Mouse (Mus musculus) layer of hippocampus, postnatal 14 days (tissue): ENCODE results near the gene Clrn1. TPM values are rescaled to one million over a fixed set of nuclear protein-coding genes. Genes with fewer than 3 reads are reported as not detected.

Source experiments
- DNase-seq, 2 experiments: peaks; one replicate each; pipeline ENCODE4 v3.0.0; 2021 to 2022; ENCODE audit warnings: low spot score in 2 of 2, mixed read lengths in 1 of 2
- total RNA-seq, 2 experiments: library from RNA; stranded (reverse); gene quantifications; 2 replicates each; pipeline ENCODE4 v1.2.3; 2021

Clrn1 gene
- total RNA-seq, 2 experiments from 2014 or later: 3.0 to 3.1 TPM

DNA sequence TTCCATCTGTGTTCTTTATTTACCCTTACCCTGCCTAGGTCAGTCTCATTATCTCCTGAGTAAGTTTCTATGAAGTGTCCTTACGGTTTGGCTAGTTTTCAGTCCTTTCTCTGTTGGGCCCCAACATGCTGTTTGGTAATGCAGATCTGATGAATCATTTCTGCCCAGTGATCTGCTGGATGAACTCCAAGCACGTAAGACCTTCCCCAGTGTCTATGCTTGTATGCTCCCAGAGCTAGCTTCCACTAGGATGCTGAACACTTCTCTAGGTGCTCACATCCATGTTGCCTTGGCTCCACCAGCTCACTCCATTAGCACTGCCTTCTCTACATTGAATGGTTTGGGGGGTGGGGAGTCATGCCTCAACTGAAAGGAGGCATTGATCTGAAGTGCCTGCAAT is 52.3 kb downstream of the Clrn1 start:
- no peak for DNase-seq

- DNase-seq: no peak
Observed at GRCm38 (mm10) chr3:58831586-58831985, 53.6 kb downstream of the Clrn1 start.

DNA sequence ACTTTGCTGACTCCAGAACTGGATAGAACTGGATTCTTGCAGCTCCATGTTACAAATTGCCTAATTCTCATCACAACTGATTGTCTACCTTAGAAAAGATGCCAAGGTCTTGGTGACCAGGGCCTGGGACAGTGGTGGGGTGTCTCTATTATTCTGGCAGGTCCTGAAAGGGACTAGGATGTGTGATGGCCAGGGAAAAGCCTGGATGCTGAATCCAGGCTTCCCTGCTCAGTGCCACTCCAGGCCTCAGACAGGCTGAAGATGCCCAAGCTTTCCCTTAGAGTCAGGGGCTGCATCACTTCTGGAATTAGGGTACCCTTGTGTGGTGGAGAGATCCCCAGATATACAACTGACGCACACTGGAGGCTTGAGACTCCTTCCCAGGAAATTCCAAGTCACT is 55.2 kb downstream of the Clrn1 start:
- no peak for DNase-seq

DNA sequence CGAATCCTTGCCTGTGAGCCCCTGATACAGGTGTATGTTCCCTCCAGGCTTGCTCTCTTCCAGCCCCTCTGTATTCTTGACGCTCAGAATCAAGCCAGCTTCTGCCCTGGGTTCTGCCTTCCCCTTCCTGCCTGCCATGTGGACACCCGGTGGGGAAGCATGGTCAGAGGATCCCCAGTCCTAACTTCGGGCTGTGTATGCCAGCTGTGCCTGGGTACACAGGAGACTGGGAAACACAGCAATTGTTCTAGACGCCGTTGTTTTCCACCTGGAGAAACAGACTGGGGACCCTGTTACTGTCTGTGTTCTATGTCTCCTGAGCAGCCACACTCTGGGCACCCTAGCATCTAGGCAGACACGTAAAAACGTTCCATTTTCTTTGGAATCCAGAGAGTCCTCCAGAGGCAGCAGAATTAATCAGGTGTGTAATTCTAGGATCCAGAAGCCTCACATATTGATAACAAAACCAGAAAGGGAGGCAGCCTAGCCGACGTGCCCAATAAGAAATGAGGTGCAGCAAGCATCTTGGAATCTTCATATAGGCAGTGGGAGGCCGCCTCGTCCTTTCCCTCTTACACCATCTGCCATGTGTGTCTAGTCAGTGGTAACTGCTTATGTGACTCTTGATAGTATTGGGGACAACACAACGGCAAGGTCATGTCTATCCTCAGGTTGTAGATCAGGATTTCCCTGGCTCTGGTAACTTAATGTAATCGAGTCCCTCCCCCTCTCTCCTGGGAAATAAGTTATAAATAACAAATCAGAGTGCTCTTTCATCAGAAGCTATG is 56.6 kb downstream of the Clrn1 start:
- no peak for DNase-seq

- no peak for DNase-seq
Observed at GRCm38 (mm10) chr3:58826266-58826665, 58.9 kb downstream of the Clrn1 start.

DNA sequence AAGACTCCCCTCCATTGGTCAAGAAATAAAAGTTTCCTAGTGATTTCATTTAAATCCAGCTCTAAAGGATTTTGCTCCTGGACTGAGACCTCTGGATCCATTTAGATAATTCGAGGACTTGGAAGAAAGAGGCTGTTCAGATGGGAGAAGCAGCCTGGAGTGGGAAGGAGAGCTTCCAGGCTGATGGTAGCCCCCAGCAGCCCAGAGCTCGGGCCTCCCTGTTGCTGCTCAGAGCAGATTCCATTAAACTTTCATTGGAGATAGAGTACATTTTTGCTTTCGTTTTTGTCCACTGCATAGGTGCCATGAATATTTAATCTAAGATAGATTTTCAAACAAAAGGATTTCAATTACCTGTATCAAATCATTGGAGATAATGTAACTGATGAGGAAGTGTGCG is 62.9 kb downstream of the Clrn1 start, which contains the start of gene Mindy4b-ps:
TSS of gene Mindy4b-ps (minus strand) at position 101 of the 400 bp plus-strand sequence.
- DNase-seq: no peak

GRCm38 (mm10) chr3:58817337-58817736 is 67.8 kb downstream of the Clrn1 start:
- DNase-seq: peak in 1 of 2 experiments; percentile 13

GRCm38 (mm10) chr3:58814191-58814590 is 70.9 kb downstream of the Clrn1 start:
- DNase-seq: no peak

- no peak for DNase-seq
Observed at GRCm38 (mm10) chr3:58810353-58810752, 74.8 kb downstream of the Clrn1 start.

GRCm38 (mm10) chr3:58809111-58809915 is 75.8 kb downstream of the Clrn1 start:
- no peak for DNase-seq

GRCm38 (mm10) chr3:58808636-58809035 is 76.5 kb downstream of the Clrn1 start:
- DNase-seq: no peak

GRCm38 (mm10) chr3:58804745-58805144 is 80.4 kb downstream of the Clrn1 start:
- DNase-seq: no peak

- DNase-seq: no peak
Observed at GRCm38 (mm10) chr3:58798676-58799075, 86.5 kb downstream of the Clrn1 start.

DNA sequence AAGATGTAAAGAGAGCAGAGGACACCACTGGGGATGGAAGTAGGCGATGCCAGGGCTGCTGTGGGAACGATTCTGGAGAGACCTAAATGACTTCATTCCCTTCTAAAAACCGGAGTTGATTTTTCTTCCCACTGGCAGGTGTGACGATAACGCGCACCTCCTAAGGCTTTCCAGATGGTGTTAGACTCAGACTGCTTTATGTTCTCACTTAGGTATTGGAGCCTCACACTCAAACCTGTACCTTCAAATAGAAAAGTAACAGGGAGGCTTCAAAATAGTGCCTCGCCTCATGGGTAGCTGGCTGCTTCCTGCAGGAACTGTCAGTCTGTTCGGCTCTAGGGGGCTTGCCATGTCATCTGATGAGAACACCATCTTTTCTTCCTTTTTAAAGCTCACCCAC is 86.9 kb downstream of the Clrn1 start:
- no peak for DNase-seq

Other genes starting within 250 kb of the Clrn1 start
- 1 to 10 TPM in 1 of 2 experiments, under 1 TPM in 1; 0.58 to 1.5 TPM for gene Erich6, start 248.1 kb downstream of the Clrn1 start, total RNA-seq
- gene Siah2, start 192.9 kb downstream of the Clrn1 start, total RNA-seq: 10 to 100 TPM; 18.8 to 20.2 TPM
- under 1 TPM; 0.81 to 0.93 TPM for gene Mindy4b-ps, start 63.0 kb downstream of the Clrn1 start, total RNA-seq
- gene Med12l, start 120.5 kb upstream of the Clrn1 start, total RNA-seq: 10 to 100 TPM; 37.5 to 37.7 TPM
- gene Gpr171, start 216.5 kb upstream of the Clrn1 start, total RNA-seq: not detected